Mouse (Mus musculus): Measurements from ENCODE around the gene Irf5. TPM values are rescaled to one million over a fixed set of nuclear protein-coding genes. Genes with fewer than 3 reads are reported as not detected.
"Not testable (repeated sequence)": the region's sequence is repeated elsewhere in the genome, so short reads cannot be mapped to it uniquely, and the experiment has no call there.

Irf5 gene
- polyA plus RNA-seq, 1 experiment from 2014 or later = 13.4 TPM

DNA sequence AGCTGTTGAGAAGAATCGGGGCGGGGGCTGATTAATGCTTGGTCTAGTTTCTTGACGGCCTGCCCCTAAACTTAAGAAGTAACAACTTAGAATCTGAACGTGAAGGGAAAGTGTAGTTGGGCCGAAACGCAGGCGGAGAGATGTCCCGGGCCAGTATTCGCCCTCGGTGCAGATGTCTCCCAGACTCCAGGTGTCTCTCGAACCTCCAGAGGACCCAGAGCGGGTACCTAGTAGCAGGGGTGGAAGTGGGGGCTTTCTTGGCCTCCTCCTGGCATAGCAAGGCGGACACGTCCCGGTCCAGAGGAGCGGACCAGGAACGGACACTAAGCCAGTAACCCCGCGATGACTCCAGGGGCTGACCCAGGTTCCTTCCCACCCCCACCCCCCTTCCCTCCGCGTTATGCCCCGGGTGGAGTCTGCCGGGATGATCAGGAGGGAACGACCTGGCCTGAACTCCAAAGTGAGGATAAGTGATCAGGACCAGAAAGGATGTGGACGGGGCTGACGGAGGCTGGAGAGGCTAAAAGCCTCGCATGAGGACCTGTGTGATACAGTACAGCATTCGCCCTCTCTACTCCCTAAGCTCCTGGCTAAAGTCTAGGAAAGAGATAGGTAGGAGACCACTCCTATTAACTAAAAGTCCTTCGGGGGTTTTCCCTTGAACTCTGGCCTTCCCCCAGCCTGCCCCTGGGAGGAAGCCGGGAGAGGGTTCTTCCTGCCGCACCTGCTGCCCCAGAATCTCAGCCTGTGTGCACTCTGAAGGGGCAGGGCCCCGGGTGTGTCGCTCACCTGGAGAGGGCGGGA lies 1.1 kb downstream of the Irf5 start:
- DNase-seq (ENCODE audit: low spot score) = no peak

DNA sequence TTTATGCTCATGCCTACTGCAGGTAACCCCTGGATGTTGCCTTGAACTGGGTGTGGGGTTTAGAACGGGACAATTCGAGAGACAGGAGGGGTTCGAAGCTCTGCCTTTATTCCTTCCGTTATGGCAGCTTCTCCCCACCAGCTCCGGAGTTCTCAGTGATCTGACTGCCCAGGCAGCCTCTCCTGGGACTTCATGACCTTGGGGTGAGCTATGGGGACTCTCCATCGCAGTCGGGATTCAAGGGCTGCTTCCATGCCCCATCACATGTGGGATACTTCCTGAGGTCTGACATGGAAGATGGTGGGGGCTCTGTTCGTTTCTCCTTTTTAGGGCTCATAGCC lies 1.7 kb downstream of the Irf5 start:
- no peak for DNase-seq (ENCODE audit: low spot score)

- DNase-seq (ENCODE audit: low spot score) = no peak
Measured at GRCm38 (mm10) chr6:29528561-29529443, 2.4 kb downstream of the Irf5 start.

- DNase-seq (ENCODE audit: low spot score) = no peak
Measured at GRCm38 (mm10) chr6:29529444-29529820, 3.0 kb downstream of the Irf5 start.

- DNase-seq (ENCODE audit: low spot score) = no peak
Measured at GRCm38 (mm10) chr6:29530050-29530449, 3.6 kb downstream of the Irf5 start.

- DNase-seq (ENCODE audit: low spot score) = no peak
Measured at GRCm38 (mm10) chr6:29535316-29535715, 8.9 kb downstream of the Irf5 start.

GRCm38 (mm10) chr6:29536651-29537193 lies 10.3 kb downstream of the Irf5 start:
- DNase-seq (ENCODE audit: low spot score) = no peak

- no peak for DNase-seq (ENCODE audit: low spot score)
Measured at GRCm38 (mm10) chr6:29537221-29537620, 10.8 kb downstream of the Irf5 start.

- DNase-seq (ENCODE audit: low spot score) = no peak
Measured at GRCm38 (mm10) chr6:29539502-29539901, 13.1 kb downstream of the Irf5 start.

DNA sequence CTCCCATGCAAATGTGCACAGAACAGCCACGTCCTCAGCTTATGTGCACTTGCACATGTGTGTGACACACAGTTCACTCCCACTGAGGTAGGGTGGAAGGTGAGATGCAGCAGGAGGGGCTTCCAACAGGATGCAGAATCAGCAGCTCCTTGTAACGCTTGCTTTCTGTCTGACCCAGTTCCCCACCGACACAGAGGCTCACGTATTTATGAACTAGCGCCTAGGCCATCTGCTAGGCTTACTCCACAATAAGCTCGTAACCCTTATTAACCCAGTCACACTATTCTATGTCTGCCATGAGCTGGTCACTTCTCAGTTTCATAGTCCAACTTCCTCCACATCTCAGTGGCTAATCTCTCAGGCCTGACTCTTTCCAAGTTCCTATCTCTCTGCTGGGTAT lies 13.8 kb downstream of the Irf5 start:
- DNase-seq (ENCODE audit: low spot score) = no peak

GRCm38 (mm10) chr6:29540956-29541355 lies 14.5 kb downstream of the Irf5 start:
- no peak for DNase-seq (ENCODE audit: low spot score)

DNA sequence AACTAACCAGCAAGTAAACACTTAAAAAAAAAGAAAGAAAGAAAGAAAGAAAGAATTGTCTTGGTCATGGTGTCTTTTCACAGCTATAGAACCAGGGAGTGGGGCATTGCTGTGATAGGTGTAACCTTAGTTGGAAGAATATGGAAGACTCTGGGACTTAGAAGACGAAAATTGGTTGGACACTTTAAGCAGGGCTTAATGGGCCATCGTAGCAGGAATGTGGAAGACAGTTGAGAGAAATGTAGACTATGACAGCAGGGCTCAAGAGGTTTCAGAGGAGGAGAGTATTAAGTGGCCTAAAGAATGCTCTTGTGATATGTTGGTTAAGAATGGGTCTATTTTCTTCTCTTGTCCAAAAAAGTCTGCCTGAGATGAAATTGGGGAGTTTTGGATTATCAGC lies 19.2 kb downstream of the Irf5 start:
- no peak for DNase-seq (ENCODE audit: low spot score)

- DNase-seq (ENCODE audit: low spot score) = no peak
Measured at GRCm38 (mm10) chr6:29547582-29547981, 21.2 kb downstream of the Irf5 start.

DNA sequence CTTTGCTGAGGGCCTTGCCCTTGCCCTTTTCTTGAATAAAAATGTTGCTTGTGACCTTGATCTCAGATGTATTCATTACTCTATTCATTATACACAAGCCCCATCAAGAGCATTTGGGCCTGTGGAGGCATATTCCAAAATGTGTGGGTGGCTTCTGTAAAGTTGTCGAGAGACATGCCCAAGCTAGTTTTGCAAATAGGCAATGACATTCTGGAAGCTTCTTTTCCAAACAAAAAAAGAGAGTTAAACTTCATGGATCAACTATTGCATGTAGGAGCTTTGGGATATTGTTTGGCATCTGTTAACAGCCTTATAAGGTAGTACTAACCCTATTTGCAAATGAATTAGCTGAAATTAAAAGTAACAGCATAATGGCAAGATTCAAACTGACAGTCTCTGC lies 21.7 kb downstream of the Irf5 start:
- no peak for DNase-seq (ENCODE audit: low spot score)

DNA sequence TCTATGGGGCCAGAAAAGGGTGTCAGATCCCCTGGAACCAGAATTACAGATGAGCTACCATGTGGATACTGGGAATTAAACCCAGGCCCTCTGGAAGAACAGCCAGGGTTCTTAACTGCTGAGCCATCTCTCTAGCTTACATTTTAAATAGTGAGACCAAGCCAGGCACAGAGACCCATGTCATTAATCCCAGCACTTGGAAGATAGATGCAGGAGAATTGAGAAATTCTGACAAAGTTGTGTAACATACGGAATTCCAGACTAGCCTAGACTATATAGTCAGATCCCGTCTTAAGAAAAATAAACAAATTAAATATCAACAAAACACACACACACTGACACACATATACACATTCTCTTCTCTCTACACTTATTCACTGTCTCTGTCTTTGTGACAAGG lies 26.1 kb downstream of the Irf5 start:
- DNase-seq (ENCODE audit: low spot score) = no peak

DNA sequence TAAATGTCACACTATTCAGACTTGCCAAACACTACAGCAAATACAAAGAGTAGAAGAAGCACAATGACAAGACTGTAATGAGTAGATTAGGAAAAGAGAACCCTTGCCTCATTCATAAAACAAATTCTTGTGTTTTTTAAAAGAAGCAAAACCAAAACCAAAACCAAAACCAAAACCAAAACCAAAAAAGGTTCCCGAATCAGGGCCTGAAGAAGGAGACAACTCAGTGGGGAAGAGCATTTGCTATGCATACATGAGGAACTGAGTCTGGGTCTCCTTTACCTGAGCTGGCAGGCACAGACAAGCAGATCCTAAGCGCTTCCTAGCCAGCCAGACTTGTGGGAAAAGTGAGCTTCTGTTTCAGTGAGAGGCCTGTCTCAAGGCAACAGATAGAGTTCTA lies 30.7 kb downstream of the Irf5 start:
- no peak for DNase-seq (ENCODE audit: low spot score)

DNA sequence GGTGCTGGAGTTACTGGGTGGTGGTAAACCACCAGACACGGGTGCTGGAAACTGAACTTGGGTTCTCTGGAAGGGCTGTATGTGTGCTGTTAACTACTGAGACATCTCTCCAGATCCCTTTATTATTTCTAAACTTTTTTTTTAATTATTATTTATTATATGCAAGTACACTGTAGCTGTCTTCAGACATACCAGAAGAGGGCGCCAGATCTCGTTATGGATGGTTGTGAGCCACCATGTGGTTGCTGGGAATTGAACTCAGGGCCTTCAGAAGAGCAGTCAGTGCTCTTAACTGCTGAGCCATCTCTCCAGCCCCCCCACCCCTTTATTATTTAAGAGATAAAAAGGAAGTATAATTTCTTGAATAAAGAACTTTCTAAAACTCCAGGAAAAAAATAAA lies 50.0 kb downstream of the Irf5 start:
- not testable (repeated sequence) for DNase-seq (ENCODE audit: low spot score)

GRCm38 (mm10) chr6:29580770-29581169 lies 54.3 kb downstream of the Irf5 start:
- DNase-seq (ENCODE audit: low spot score) = no peak

- DNase-seq (ENCODE audit: low spot score) = no peak
Measured at GRCm38 (mm10) chr6:29581202-29581601, 54.8 kb downstream of the Irf5 start.

All from thymus, postnatal 0 days (tissue).